Mouse (Mus musculus) midbrain, embryonic 12.5 days (tissue): Measurements from ENCODE around the gene Relt. TPM values are rescaled to one million over a fixed set of nuclear protein-coding genes. Genes with fewer than 3 reads are reported as not detected.
"Not testable (repeated sequence)": the region's sequence is repeated elsewhere in the genome, so short reads cannot be mapped to it uniquely, and the experiment has no call there.

Experiments used
- ATAC-seq: fragments of 200-750 bp; cut with Nextera tagmentation; 2 replicates; pipeline ENCODE4 v1.8.0; 2017; ENCODE audit warnings: low read depth, moderate TSS enrichment, moderate library complexity; ENCODE audit not compliant: low FRiP score
- H3K27ac ChIP-seq: fragments of 300-500 bp; sonication (generic); replicated peaks from 2 replicates; pipeline ENCODE4 v1.5.1; 2016; ENCODE audit warnings: mild to moderate bottlenecking
- H3K27me3 ChIP-seq: fragments of 300-500 bp; sonication (generic); 2 replicates; pipeline ENCODE4 v1.6.1; 2016; ENCODE audit warnings: mild to moderate bottlenecking
- H3K36me3 ChIP-seq: fragments of 300-500 bp; sonication (generic); 2 replicates; pipeline ENCODE4 v1.6.1; 2016
- H3K4me1 ChIP-seq: fragments of 300-500 bp; sonication (generic); 2 replicates; pipeline ENCODE4 v1.6.1; 2016
- H3K4me2 ChIP-seq: fragments of 300-500 bp; sonication (generic); replicated peaks from 2 replicates; pipeline ENCODE4 v1.6.1; 2016; ENCODE audit warnings: mild to moderate bottlenecking, moderate library complexity
- H3K4me3 ChIP-seq: fragments of 300-500 bp; sonication (generic); 2 replicates; pipeline ENCODE4 v1.5.1; 2016; ENCODE audit warnings: mild to moderate bottlenecking
- H3K9ac ChIP-seq: fragments of 300-500 bp; sonication (generic); replicated peaks from 2 replicates; pipeline ENCODE4 v1.6.1; 2016; ENCODE audit warnings: mild to moderate bottlenecking, moderate library complexity
- H3K9me3 ChIP-seq: fragments of 300-500 bp; sonication (generic); 2 replicates; pipeline ENCODE4 v1.6.1; 2016; ENCODE audit warnings: mild to moderate bottlenecking
- WGBS: fragments of 180-500 bp; shearing (Covaris S2); methylation state at CpG from one replicate; pipeline ENCODE4 v1.1.7; 2016; 5-methylcytosine and 5-hydroxymethylcytosine counted together
- polyA plus RNA-seq: library from polyadenylated mRNA; unstranded; fragments of >200 nt; fragmentation: Nextera tagmentation; extraction: Ambion mirVana; gene quantifications from 2 replicates; pipeline ENCODE4 v1.2.1, GENCODE M21; 2016

Gene Relt
- polyA plus RNA-seq, 1 experiment from 2014 or later, result 2.4 TPM

GRCm38 (mm10) chr7:100854861-100855260 is 8.4 kb downstream of the Relt start:
- WGBS, result 75% methylated on average over 5 of the region's 5 CpGs
- Histone ChIP-seq H3K4me2 (no peak overlapping the region), H3K36me3 (no peaks in the 10 kb centered on the region), H3K9ac (no peak overlapping the region; the same call in 1 of the 2 replicates), H3K27ac (no peak overlapping the region), H3K4me3 (no peak overlapping the region), H3K4me1 (peaks cover 5% of the 10 kb centered on the region; the same call in 1 of the 2 replicates), H3K9me3 (no peaks in the 10 kb centered on the region), H3K27me3 (no peaks in the 10 kb centered on the region)
- no peak for ATAC-seq

GRCm38 (mm10) chr7:100854137-100854814 is 9.0 kb downstream of the Relt start:
- Histone ChIP-seq H3K27me3 (no peaks in the 10 kb centered on the region), H3K9ac (no peak overlapping the region; the same call in 1 of the 2 replicates), H3K4me2 (no peak overlapping the region), H3K27ac (no peak overlapping the region), H3K4me3 (no peak overlapping the region), H3K4me1 (peaks cover 5% of the 10 kb centered on the region; the same call in 1 of the 2 replicates), H3K36me3 (no peaks in the 10 kb centered on the region), H3K9me3 (no peaks in the 10 kb centered on the region)
- 60% methylated on average over 6 of the region's 6 CpGs for WGBS
- ATAC-seq, result no peak

GRCm38 (mm10) chr7:100853396-100853795 is 9.8 kb downstream of the Relt start:
- Histone ChIP-seq H3K4me3 (no peak overlapping the region), H3K9me3 (no peaks in the 10 kb centered on the region), H3K36me3 (no peaks in the 10 kb centered on the region), H3K4me2 (no peak overlapping the region), H3K9ac (no peak overlapping the region), H3K27me3 (no peaks in the 10 kb centered on the region), H3K4me1 (peaks cover 5% of the 10 kb centered on the region; the same call in 1 of the 2 replicates), H3K27ac (no peak overlapping the region)
- no peak for ATAC-seq
- WGBS, result 67% methylated on average over 3 of the region's 3 CpGs

DNA sequence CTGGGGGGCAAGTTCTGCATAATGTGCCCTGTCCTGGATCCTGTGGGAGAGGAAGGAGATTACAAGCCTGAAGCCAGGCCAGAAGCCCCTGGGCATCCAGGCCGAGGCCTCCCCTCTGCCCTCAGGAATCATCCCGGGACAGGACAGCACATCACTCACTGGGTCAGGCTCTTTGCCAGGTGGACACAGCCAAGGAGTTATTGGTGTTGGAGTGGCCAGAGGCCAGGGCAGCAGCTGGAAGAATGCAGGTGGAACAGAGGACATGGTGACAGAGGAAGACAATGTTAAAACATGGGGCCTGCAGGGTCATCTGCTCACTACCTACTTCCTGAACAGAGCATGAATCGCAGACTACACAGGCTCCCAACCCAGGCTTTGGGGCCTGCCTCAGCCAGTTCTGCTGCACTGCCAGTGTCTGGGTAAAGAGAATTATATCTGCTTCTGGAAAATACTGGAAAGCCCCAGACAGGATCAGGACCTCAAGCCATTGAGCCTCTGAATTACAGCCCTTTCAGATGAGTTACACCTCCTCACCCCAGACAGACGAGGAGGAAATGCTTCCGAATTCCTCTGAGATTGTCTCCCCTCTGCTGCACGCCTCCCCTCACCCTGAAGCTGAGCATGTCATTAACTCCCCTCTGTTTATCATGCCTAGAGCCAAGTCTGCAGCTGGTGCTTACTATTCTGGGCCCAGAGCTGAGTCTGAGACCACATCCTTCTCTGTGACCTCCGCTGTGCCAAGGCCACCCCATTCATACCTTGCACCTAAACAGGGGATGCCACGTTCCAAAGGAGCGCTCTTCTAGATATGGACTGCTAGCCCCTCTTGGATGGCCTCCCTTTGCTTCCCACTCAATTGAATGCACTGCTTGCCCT is 11.5 kb downstream of the Relt start:
- H3K4me3 ChIP-seq, result no peak overlapping the region
- ATAC-seq, result no peak
- WGBS, result 77% methylated on average over 9 of the region's 9 CpGs
- peaks cover 5% of the 10 kb centered on the region; the same call in 1 of the 2 replicates for H3K4me1 ChIP-seq
- H3K4me2 ChIP-seq, result no peak overlapping the region
- H3K36me3 ChIP-seq, result no peaks in the 10 kb centered on the region
- no peak overlapping the region for H3K27ac ChIP-seq
- no peaks in the 10 kb centered on the region for H3K27me3 ChIP-seq
- H3K9ac ChIP-seq, result 0 out of 2 replicates have a peak overlapping the region, but pooled peaks have one; percentile 4
- H3K9me3 ChIP-seq, result no peaks in the 10 kb centered on the region

DNA sequence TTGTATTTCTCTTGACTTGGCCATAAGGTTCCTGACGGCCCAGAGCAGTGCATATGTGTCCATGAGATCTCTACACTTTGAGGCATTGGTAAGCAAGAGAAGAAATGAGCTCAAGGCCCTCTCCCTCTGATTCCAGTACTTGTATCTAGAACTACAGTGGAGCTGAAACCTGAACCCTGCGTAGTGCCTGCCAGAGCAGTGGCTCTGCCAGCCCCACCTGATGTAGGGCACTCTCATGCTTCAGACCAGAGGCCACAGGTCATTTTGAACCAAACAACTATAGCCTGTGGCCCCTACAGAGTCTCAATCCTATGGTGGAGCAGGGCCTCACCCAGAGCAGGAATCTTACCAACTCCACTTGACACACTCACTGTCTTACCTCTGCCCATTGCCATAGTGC is 13.7 kb downstream of the Relt start:
- Histone ChIP-seq H3K9me3 (no peaks in the 10 kb centered on the region), H3K27ac (no peak overlapping the region), H3K4me2 (no peak overlapping the region), H3K27me3 (no peaks in the 10 kb centered on the region), H3K4me3 (no peak overlapping the region), H3K4me1 (no peaks in the 10 kb centered on the region), H3K9ac (no peak overlapping the region), H3K36me3 (no peaks in the 10 kb centered on the region)
- ATAC-seq, result no peak
- WGBS, result 89% methylated on average over 2 of the region's 2 CpGs

GRCm38 (mm10) chr7:100848744-100849143 is 14.5 kb downstream of the Relt start:
- ATAC-seq, result no peak
- Histone ChIP-seq H3K36me3 (no peaks in the 10 kb centered on the region), H3K9ac (no peak overlapping the region), H3K4me2 (no peak overlapping the region), H3K4me3 (no peak overlapping the region), H3K27ac (no peak overlapping the region), H3K9me3 (no peaks in the 10 kb centered on the region), H3K27me3 (no peaks in the 10 kb centered on the region), H3K4me1 (no peaks in the 10 kb centered on the region)
- 21% methylated on average over 6 of the region's 6 CpGs for WGBS

DNA sequence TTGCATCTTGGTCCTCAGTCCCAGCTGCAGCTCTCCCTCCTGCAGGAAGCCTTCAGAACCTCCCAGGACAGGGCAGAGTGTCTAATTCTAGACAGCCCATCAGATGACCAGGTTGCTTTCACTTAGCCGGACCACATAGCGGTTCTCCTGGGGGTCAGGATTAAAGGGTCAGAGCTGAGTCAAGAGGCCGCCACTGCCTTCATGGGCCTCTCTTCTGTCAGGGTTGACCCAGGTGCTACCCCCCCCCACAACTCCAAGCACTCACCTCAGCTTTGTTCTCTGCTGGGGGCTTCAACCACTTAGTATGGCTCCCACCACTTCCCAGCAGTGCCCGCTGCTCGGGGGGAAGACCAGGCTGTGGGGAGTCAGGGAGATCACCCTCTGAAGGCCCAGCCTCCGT is 16.1 kb downstream of the Relt start:
- Histone ChIP-seq H3K36me3 (0 out of 2 replicates have a peak, but pooled peaks cover 1% of the 10 kb centered on the region), H3K27me3 (no peaks in the 10 kb centered on the region), H3K4me1 (no peaks in the 10 kb centered on the region), H3K4me3 (no peak overlapping the region), H3K4me2 (no peak overlapping the region), H3K9me3 (no peaks in the 10 kb centered on the region), H3K27ac (no peak overlapping the region), H3K9ac (no peak overlapping the region)
- ATAC-seq, result no peak
- 80% methylated on average over 6 of the region's 6 CpGs for WGBS

DNA sequence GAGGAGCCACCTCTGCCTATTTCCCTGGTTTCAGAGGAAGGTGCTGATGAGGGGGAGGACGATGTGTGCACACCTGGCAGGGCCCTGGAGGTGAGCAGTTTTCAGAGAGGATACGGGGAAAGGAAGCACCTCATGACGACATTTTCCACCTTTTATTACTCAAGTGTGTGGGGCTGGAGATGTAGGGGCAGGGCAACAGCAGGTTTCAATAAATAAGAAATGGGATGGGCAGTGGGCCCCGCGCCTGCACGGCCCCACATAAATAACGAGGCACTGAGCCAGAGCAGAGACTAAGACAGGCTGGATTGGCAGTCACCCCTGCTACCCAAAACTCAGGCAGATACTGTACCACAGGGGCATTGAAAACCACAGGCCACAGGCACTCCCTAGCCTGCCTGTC is 17.2 kb downstream of the Relt start:
- not testable (repeated sequence) for H3K4me3 ChIP-seq, H3K9ac ChIP-seq, H3K4me1 ChIP-seq, H3K9me3 ChIP-seq, ATAC-seq, H3K27me3 ChIP-seq, H3K4me2 ChIP-seq, H3K27ac ChIP-seq, H3K36me3 ChIP-seq
- 84% methylated on average over 7 of the region's 7 CpGs for WGBS

DNA sequence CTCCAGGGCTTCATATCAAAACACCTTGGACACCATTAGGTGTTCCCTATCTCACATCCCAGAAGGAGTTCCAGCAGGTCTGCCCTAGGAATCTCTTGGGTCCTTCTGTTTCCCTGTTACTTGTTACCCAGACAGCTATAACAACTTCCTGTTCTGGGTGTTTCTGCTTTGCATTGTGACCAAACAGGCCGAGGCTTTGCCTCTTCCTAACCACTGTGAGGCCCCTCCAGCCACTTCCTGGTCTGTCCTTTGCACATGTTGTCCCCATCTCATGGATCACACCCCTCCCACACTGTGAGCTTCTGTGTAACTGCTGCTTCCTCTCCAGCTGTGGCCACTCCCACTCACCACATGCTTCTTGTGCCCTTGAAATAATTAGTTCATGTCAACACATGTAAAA is 17.8 kb downstream of the Relt start:
- H3K4me1 ChIP-seq, result no peaks in the 10 kb centered on the region
- no peak overlapping the region for H3K27ac ChIP-seq
- H3K4me2 ChIP-seq, result no peak overlapping the region
- no peak for ATAC-seq
- no peak overlapping the region for H3K4me3 ChIP-seq
- no peaks in the 10 kb centered on the region for H3K9me3 ChIP-seq
- H3K27me3 ChIP-seq, result no peaks in the 10 kb centered on the region
- 0 out of 2 replicates have a peak, but pooled peaks cover 7% of the 10 kb centered on the region for H3K36me3 ChIP-seq
- H3K9ac ChIP-seq, result no peak overlapping the region
- WGBS, result 48% methylated on average over 1 of the region's 1 CpGs

DNA sequence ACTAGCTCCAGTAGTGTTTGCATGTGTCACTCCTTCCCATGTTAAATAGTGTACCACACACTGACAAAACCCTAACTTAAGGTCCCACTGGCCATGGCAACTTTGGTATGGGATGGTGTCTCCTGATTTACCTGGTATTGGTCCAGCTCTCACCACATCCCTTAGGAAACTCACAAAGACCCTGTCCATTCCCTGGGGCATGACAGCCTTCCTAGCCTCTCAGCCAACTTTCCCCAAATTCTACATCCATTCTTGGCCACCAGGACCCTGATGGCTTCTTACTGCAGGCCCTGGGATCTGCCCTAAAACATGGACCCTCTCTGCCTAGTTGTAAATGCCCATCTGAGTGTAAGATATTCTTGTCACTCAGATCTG is 18.2 kb downstream of the Relt start:
- H3K27me3 ChIP-seq, result no peaks in the 10 kb centered on the region
- no peak overlapping the region for H3K4me2 ChIP-seq
- H3K4me3 ChIP-seq, result no peak overlapping the region
- H3K4me1 ChIP-seq, result no peaks in the 10 kb centered on the region
- H3K27ac ChIP-seq, result no peak overlapping the region
- no peak overlapping the region for H3K9ac ChIP-seq
- ATAC-seq, result no peak
- H3K36me3 ChIP-seq, result 0 out of 2 replicates have a peak, but pooled peaks cover 7% of the 10 kb centered on the region
- H3K9me3 ChIP-seq, result no peaks in the 10 kb centered on the region

DNA sequence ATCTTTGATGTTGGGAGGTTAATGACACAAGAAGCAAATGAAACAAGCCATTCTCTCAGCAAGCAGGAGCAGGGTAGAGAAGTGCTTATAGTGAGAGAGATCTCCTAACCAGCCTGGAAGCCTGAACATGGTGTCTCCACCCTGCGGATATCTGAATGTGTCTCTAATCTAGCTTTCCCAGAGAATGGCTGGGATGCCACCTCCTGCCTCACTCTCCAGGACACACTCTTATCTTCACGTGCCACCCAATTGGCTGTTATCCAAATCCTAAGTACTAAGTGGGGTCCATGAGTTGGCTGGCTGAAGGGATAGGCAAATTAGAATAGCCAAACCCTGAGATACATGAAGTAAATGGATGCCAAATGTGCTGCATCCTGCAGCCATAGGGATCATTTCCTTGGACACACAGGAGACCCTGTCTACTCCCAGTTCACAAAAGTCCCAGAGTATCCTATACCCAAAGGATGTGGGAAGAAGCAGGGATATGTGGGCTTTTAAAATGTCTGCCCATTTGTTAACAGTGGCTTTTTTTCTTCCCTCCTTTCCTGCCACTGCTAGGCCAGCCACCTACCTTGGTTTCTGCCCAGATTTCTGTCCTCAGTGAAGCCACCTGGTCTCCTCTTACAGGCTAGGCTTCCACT is 18.7 kb downstream of the Relt start:
- Histone ChIP-seq H3K4me2 (no peak overlapping the region), H3K27ac (no peak overlapping the region), H3K4me1 (no peaks in the 10 kb centered on the region), H3K4me3 (no peak overlapping the region), H3K27me3 (no peaks in the 10 kb centered on the region), H3K36me3 (0 out of 2 replicates have a peak, but pooled peaks cover 7% of the 10 kb centered on the region), H3K9me3 (no peaks in the 10 kb centered on the region), H3K9ac (no peak overlapping the region)
- WGBS, result 74% methylated on average over 2 of the region's 2 CpGs
- ATAC-seq, result no peak

DNA sequence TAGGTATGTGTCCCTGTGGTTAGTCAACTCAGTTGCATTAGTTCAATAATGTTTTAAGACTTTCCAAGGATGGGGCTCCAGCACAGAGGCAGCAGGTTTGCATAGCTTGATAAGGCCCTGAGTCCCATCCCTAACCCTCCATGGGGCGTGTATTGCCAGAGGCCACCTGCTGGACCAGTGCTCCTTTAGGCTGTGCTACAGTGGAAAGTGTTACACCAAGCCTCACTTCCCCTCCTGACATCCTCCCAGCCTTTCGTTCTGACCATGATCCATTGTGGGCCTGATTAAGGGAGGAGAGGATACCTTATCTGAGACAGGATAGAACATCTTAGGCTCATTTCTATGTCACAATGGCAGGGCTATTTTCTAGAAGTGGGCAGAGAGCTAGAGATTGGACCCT is 19.4 kb downstream of the Relt start:
- 89% methylated on average over 2 of the region's 2 CpGs for WGBS
- Histone ChIP-seq H3K4me1 (no peaks in the 10 kb centered on the region), H3K27ac (no peak overlapping the region), H3K9ac (no peak overlapping the region), H3K27me3 (no peaks in the 10 kb centered on the region), H3K36me3 (0 out of 2 replicates have a peak, but pooled peaks cover 7% of the 10 kb centered on the region), H3K9me3 (no peaks in the 10 kb centered on the region), H3K4me2 (no peak overlapping the region), H3K4me3 (no peak overlapping the region)
- ATAC-seq, result no peak
